Mouse (Mus musculus) spleen, adult 2 months (tissue): ENCODE measurements around the gene Lrrc8d.

ENCODE experiments used
- CTCF ChIP-seq: fragments of 200-500 bp; IDR thresholded peaks from 2 replicates; pipeline ENCODE4 v1.5.1; 2011; ENCODE audit warnings: mild to moderate bottlenecking, inconsistent platforms; ENCODE audit not compliant: insufficient read depth, insufficient read length, insufficient replicate concordance; ENCODE audit errors: extremely low read depth
- POLR2A ChIP-seq: fragments of 200-500 bp; IDR thresholded peaks from 2 replicates; pipeline ENCODE4 v1.6.1; 2011; ENCODE audit warnings: low read depth, low read length, inconsistent platforms

DNA sequence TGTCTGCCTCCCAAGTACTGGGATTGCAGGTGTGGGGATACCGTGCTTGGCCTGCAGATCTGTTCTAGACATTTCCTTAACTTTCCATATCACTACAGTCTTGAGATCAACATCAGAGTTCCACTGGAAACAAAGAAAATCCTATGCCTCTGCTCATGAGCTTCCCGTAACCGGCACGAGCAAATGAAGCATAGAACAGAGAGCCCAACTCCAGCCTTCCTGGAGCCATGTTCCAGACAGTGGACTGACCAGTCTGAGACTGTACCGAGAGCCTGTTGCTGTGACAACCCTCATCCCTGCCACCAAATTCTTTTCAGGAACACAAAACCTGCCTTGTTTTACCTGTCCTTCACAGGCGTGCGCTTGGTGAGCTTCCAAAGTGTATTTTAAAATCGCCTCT lies 15.3 kb downstream of the Lrrc8d start:
- TF ChIP-seq CTCF (no peak), POLR2A (no peak)
